Mouse (Mus musculus) heart, embryonic 13.5 days (tissue): ENCODE data around the gene Abcg8. TPM values are rescaled to one million over a fixed set of nuclear protein-coding genes. Genes with fewer than 3 reads are reported as not detected.

Source experiments
- ATAC-seq: fragments of 200-750 bp; cut with Nextera tagmentation; 2 replicates; pipeline ENCODE4 v1.8.0; 2017; ENCODE audit warnings: moderate TSS enrichment; ENCODE audit not compliant: insufficient number of reproducible peaks, low FRiP score, low TSS enrichment; ENCODE audit errors: extremely low read depth
- H3K27ac ChIP-seq: fragments of 300-500 bp; sonication (generic); replicated peaks from 2 replicates; pipeline ENCODE4 v1.5.1; 2015; ENCODE audit warnings: moderate library complexity, mild to moderate bottlenecking, inconsistent platforms
- H3K27me3 ChIP-seq: fragments of 300-500 bp; sonication (generic); replicated peaks from 2 replicates; pipeline ENCODE4 v1.6.1; 2015; ENCODE audit warnings: mild to moderate bottlenecking, inconsistent platforms
- H3K36me3 ChIP-seq: fragments of 300-500 bp; sonication (generic); 2 replicates; pipeline ENCODE4 v1.6.1; 2015; ENCODE audit warnings: mild to moderate bottlenecking, inconsistent platforms
- H3K4me1 ChIP-seq: fragments of 300-500 bp; sonication (generic); 2 replicates; pipeline ENCODE4 v1.6.1; 2015; ENCODE audit warnings: inconsistent platforms
- H3K4me2 ChIP-seq: fragments of 300-500 bp; sonication (generic); 2 replicates; pipeline ENCODE4 v1.6.1; 2015; ENCODE audit warnings: inconsistent platforms, mild to moderate bottlenecking, moderate library complexity
- H3K4me3 ChIP-seq: fragments of 300-500 bp; sonication (generic); 2 replicates; pipeline ENCODE4 v1.5.1; 2015; ENCODE audit warnings: moderate library complexity, mild to moderate bottlenecking, inconsistent platforms
- H3K9ac ChIP-seq: fragments of 300-500 bp; sonication (generic); 2 replicates; pipeline ENCODE4 v1.6.1; 2015; ENCODE audit warnings: inconsistent platforms, mild to moderate bottlenecking, moderate library complexity
- H3K9me3 ChIP-seq: fragments of 300-500 bp; sonication (generic); 2 replicates; pipeline ENCODE4 v1.6.1; 2016; ENCODE audit warnings: inconsistent platforms
- WGBS: fragments of 180-500 bp; shearing (Covaris S2); methylation state at CpG from one replicate; pipeline ENCODE4 v1.1.7; 2015; ENCODE audit warnings: mixed read lengths; 5-methylcytosine and 5-hydroxymethylcytosine counted together
- polyA plus RNA-seq: library from polyadenylated mRNA; unstranded; fragments of >200 nt; fragmentation: Nextera tagmentation; extraction: Ambion mirVana; gene quantifications from 2 replicates; pipeline ENCODE4 v1.2.1, GENCODE M21; 2015

Abcg8 gene
- polyA plus RNA-seq, 1 experiment from 2014 or later, result not detected

GRCm38 (mm10) chr17:84684284-84684683 lies 8.2 kb downstream of the Abcg8 start:
- Histone ChIP-seq H3K36me3 (no peaks in the 10 kb centered on the region), H3K4me1 (peaks cover 13% of the 10 kb centered on the region; the same call in 1 of the 2 replicates), H3K4me3 (no peak overlapping the region), H3K4me2 (no peak overlapping the region), H3K9ac (no peak overlapping the region), H3K27me3 (no peaks in the 10 kb centered on the region; the same call in 1 of the 2 replicates), H3K9me3 (no peaks in the 10 kb centered on the region), H3K27ac (no peak overlapping the region)
- ATAC-seq, result no peak
- WGBS, result 34% methylated on average over 6 of the region's 6 CpGs

GRCm38 (mm10) chr17:84685286-84685685 lies 9.2 kb downstream of the Abcg8 start:
- Histone ChIP-seq H3K27ac (no peak overlapping the region), H3K4me3 (no peak overlapping the region), H3K27me3 (no peaks in the 10 kb centered on the region; the same call in 1 of the 2 replicates), H3K36me3 (no peaks in the 10 kb centered on the region), H3K4me1 (peaks cover 13% of the 10 kb centered on the region; the same call in 1 of the 2 replicates), H3K9ac (no peak overlapping the region), H3K9me3 (no peaks in the 10 kb centered on the region), H3K4me2 (no peak overlapping the region)
- WGBS, result 62% methylated on average over 4 of the region's 4 CpGs
- ATAC-seq, result no peak

GRCm38 (mm10) chr17:84687994-84688393 lies 11.9 kb downstream of the Abcg8 start:
- Histone ChIP-seq H3K27ac (no peak overlapping the region), H3K9ac (no peak overlapping the region), H3K4me1 (peaks cover 13% of the 10 kb centered on the region; the same call in 1 of the 2 replicates), H3K9me3 (no peaks in the 10 kb centered on the region), H3K27me3 (peaks cover 14% of the 10 kb centered on the region; the same call in 1 of the 2 replicates), H3K36me3 (no peaks in the 10 kb centered on the region), H3K4me3 (no peak overlapping the region), H3K4me2 (no peak overlapping the region)
- no peak for ATAC-seq
- 78% methylated on average over 5 of the region's 5 CpGs for WGBS

GRCm38 (mm10) chr17:84688834-84689233 lies 12.7 kb downstream of the Abcg8 start:
- Histone ChIP-seq H3K36me3 (no peaks in the 10 kb centered on the region), H3K9ac (no peak overlapping the region)
- WGBS, result 82% methylated on average over 11 of the region's 11 CpGs

GRCm38 (mm10) chr17:84689316-84689715 lies 13.2 kb downstream of the Abcg8 start:
- H3K9ac ChIP-seq, result no peak overlapping the region
- no peaks in the 10 kb centered on the region for H3K36me3 ChIP-seq
- WGBS, result 72% methylated on average over 5 of the region's 5 CpGs

More at GRCm38 (mm10) chr17:84688834-84689233, 12.7 kb downstream of the Abcg8 start:
- Histone ChIP-seq H3K27ac (no peak overlapping the region), H3K4me2 (no peak overlapping the region), H3K4me1 (peaks cover 13% of the 10 kb centered on the region; the same call in 1 of the 2 replicates), H3K27me3 (peaks cover 20% of the 10 kb centered on the region; the same call in 1 of the 2 replicates), H3K9me3 (no peaks in the 10 kb centered on the region), H3K4me3 (no peak overlapping the region)
- ATAC-seq, result no peak

GRCm38 (mm10) chr17:84690111-84690510 lies 14.0 kb downstream of the Abcg8 start:
- Histone ChIP-seq H3K9ac (no peak overlapping the region), H3K4me2 (no peak overlapping the region), H3K4me3 (no peak overlapping the region), H3K27ac (no peak overlapping the region), H3K4me1 (peaks cover 3% of the 10 kb centered on the region; the same call in 1 of the 2 replicates), H3K27me3 (peaks cover 26% of the 10 kb centered on the region), H3K36me3 (no peaks in the 10 kb centered on the region), H3K9me3 (no peaks in the 10 kb centered on the region)
- 77% methylated on average over 5 of the region's 5 CpGs for WGBS
- ATAC-seq, result no peak

More at GRCm38 (mm10) chr17:84689316-84689715, 13.2 kb downstream of the Abcg8 start:
- Histone ChIP-seq H3K9me3 (no peaks in the 10 kb centered on the region), H3K27me3 (peaks cover 21% of the 10 kb centered on the region), H3K4me2 (no peak overlapping the region), H3K4me1 (peaks cover 11% of the 10 kb centered on the region; the same call in 1 of the 2 replicates), H3K27ac (no peak overlapping the region), H3K4me3 (no peak overlapping the region)
- ATAC-seq, result no peak

- H3K4me3 ChIP-seq, result no peak overlapping the region
- H3K9ac ChIP-seq, result no peak overlapping the region
- WGBS, result 62% methylated on average over 2 of the region's 2 CpGs
- no peak overlapping the region for H3K27ac ChIP-seq
- no peaks in the 10 kb centered on the region for H3K9me3 ChIP-seq
- H3K27me3 ChIP-seq, result peaks cover 52% of the 10 kb centered on the region
- no peaks in the 10 kb centered on the region for H3K4me1 ChIP-seq
- H3K4me2 ChIP-seq, result no peak overlapping the region
- ATAC-seq, result no peak
- H3K36me3 ChIP-seq, result no peaks in the 10 kb centered on the region
Measured at GRCm38 (mm10) chr17:84693741-84694140, 17.6 kb downstream of the Abcg8 start.

- H3K27me3 ChIP-seq, result peaks cover 45% of the 10 kb centered on the region
- H3K9me3 ChIP-seq, result no peaks in the 10 kb centered on the region
- no peak for ATAC-seq
- H3K4me2 ChIP-seq, result no peak overlapping the region
- H3K27ac ChIP-seq, result no peak overlapping the region
- WGBS, result 71% methylated on average over 6 of the region's 6 CpGs
- H3K9ac ChIP-seq, result no peak overlapping the region
- no peaks in the 10 kb centered on the region for H3K36me3 ChIP-seq
- H3K4me3 ChIP-seq, result no peak overlapping the region
- H3K4me1 ChIP-seq, result no peaks in the 10 kb centered on the region
Measured at GRCm38 (mm10) chr17:84696537-84696936, 20.4 kb downstream of the Abcg8 start.

- Histone ChIP-seq H3K27ac (no peak overlapping the region), H3K9me3 (no peaks in the 10 kb centered on the region), H3K4me2 (no peak overlapping the region), H3K4me1 (no peaks in the 10 kb centered on the region), H3K36me3 (peaks cover 2% of the 10 kb centered on the region), H3K9ac (no peak overlapping the region), H3K27me3 (peaks cover 33% of the 10 kb centered on the region), H3K4me3 (no peak overlapping the region)
- 22% methylated on average over 5 of the region's 5 CpGs for WGBS
- ATAC-seq, result no peak
Measured at GRCm38 (mm10) chr17:84698727-84699126, 22.6 kb downstream of the Abcg8 start.

- WGBS, result 59% methylated on average over 4 of the region's 4 CpGs
- Histone ChIP-seq H3K27me3 (no peaks in the 10 kb centered on the region), H3K27ac (no peak overlapping the region), H3K4me1 (no peaks in the 10 kb centered on the region), H3K4me3 (no peak overlapping the region), H3K36me3 (peaks cover 68% of the 10 kb centered on the region), H3K9ac (no peak overlapping the region), H3K9me3 (no peaks in the 10 kb centered on the region), H3K4me2 (no peak overlapping the region)
- ATAC-seq, result no peak
Measured at GRCm38 (mm10) chr17:84707407-84707806, 31.3 kb downstream of the Abcg8 start.

- H3K4me3 ChIP-seq, result no peak overlapping the region
- no peaks in the 10 kb centered on the region for H3K4me1 ChIP-seq
- H3K27me3 ChIP-seq, result no peaks in the 10 kb centered on the region
- H3K9ac ChIP-seq, result no peak overlapping the region
- H3K36me3 ChIP-seq, result peaks cover 77% of the 10 kb centered on the region
- no peak overlapping the region for H3K27ac ChIP-seq
- H3K4me2 ChIP-seq, result no peak overlapping the region
- ATAC-seq, result no peak
- WGBS, result 81% methylated on average over 7 of the region's 7 CpGs
- H3K9me3 ChIP-seq, result no peaks in the 10 kb centered on the region
Measured at GRCm38 (mm10) chr17:84708818-84709217, 32.7 kb downstream of the Abcg8 start.

GRCm38 (mm10) chr17:84709403-84709851 lies 33.3 kb downstream of the Abcg8 start:
- ATAC-seq, result no peak
- Histone ChIP-seq H3K4me3 (no peak overlapping the region), H3K27me3 (no peaks in the 10 kb centered on the region), H3K9ac (no peak overlapping the region), H3K4me2 (no peak overlapping the region), H3K27ac (no peak overlapping the region), H3K4me1 (no peaks in the 10 kb centered on the region), H3K36me3 (peaks cover 73% of the 10 kb centered on the region), H3K9me3 (no peaks in the 10 kb centered on the region)
- WGBS, result 54% methylated on average over 17 of the region's 17 CpGs
